Mouse (Mus musculus): ENCODE data around the gene Cyp2d11.
"Not testable (repeated sequence)": the region's sequence is repeated elsewhere in the genome, so short reads cannot be mapped to it uniquely, and the experiment has no call there.

GRCm38 (mm10) chr15:82364561-82364960 lies 29.3 kb downstream of the Cyp2d11 start:
- TF ChIP-seq CTCF (IDR thresholded peaks at IDR 0.05; ENCODE audit: low read depth, low read length); POLR2A (IDR thresholded peaks at IDR 0.05; ENCODE audit: insufficient read depth, low read length): not testable (repeated sequence)

Measured in ES-Bruce4 (cell line).